Mouse (Mus musculus) G1E (cell line): ENCODE results near the gene Fam90a1a.

ENCODE experiments used
- CTCF ChIP-seq: IDR thresholded peaks from 2 replicates; pipeline ENCODE4 v1.5.1; 2012; ENCODE audit warnings: low read depth, low read length, inconsistent platforms, mixed read lengths
- GATA1 ChIP-seq: IDR thresholded peaks from 2 replicates; pipeline ENCODE4 v1.6.1; 2012; ENCODE audit warnings: borderline replicate concordance, low read length, inconsistent platforms, mixed read lengths
- POLR2AphosphoS5 ChIP-seq: IDR thresholded peaks from 2 replicates; pipeline ENCODE4 v1.6.1; 2012; ENCODE audit warnings: low read depth, low read length, inconsistent platforms; ENCODE audit not compliant: insufficient replicate concordance
- TAL1 ChIP-seq: conservative IDR thresholded peaks from 2 replicates; pipeline ENCODE4 v1.6.1; 2012; ENCODE audit warnings: low read depth, low read length, inconsistent platforms, mixed read lengths

GRCm38 (mm10) chr8:21995181-21995580, 36.7 kb downstream of the Fam90a1a start:
- TF ChIP-seq GATA1 (no peak), CTCF (no peak), TAL1 (no peak), POLR2AphosphoS5 (no peak)
